Mouse (Mus musculus) myocyte (in vitro differentiated cells): ENCODE measurements at regions not wholly inside any gene's neighbourhood (a gene's known extent, or its start where the extent isn't known, plus 50 kb on each side); places are given as distances from the start of the nearest gene placed in this dataset.

Experiments used
- CEBPB ChIP-seq: IDR thresholded peaks from 2 replicates; pipeline ENCODE4 v1.6.1; 2011; ENCODE audit warnings: mild to moderate bottlenecking, moderate library complexity; ENCODE audit not compliant: poor library complexity, insufficient read depth, severe bottlenecking
- E2F4 ChIP-seq: IDR thresholded peaks from one replicate; pipeline ENCODE4 v1.6.1; 2011; ENCODE audit warnings: mild to moderate bottlenecking, control low read depth, moderate library complexity; ENCODE audit not compliant: insufficient read depth
- MAX ChIP-seq: IDR thresholded peaks from one replicate; pipeline ENCODE4 v1.6.1; 2011; ENCODE audit warnings: low read depth, mild to moderate bottlenecking, control low read depth
- MYOD1 ChIP-seq, 3 experiments: IDR thresholded peaks; one replicate each; pipeline ENCODE4 v1.6.1; 2011; ENCODE audit warnings: control low read depth in 2 of 3, low read depth in 2 of 3, mild to moderate bottlenecking in 2 of 3, moderate library complexity in 1 of 3; ENCODE audit not compliant: insufficient read length in 2 of 3, control insufficient read depth in 1 of 3
- MYOG ChIP-seq, 3 experiments: IDR thresholded peaks; one replicate each; pipeline ENCODE4 v1.6.1; 2011; ENCODE audit warnings: control low read depth in 2 of 3, low read depth in 2 of 3, mild to moderate bottlenecking in 2 of 3; ENCODE audit not compliant: insufficient read length in 2 of 3, control insufficient read depth in 1 of 3, insufficient read depth in 1 of 3
- POLR2A ChIP-seq: IDR thresholded peaks from one replicate; pipeline ENCODE4 v1.6.1; 2011; ENCODE audit warnings: low read depth, mild to moderate bottlenecking, control low read depth, moderate library complexity; ENCODE audit not compliant: insufficient read length
- POLR2AphosphoS2 ChIP-seq: IDR thresholded peaks from one replicate; pipeline ENCODE4 v1.6.1; 2011; ENCODE audit warnings: low read depth, control low read depth; ENCODE audit not compliant: insufficient read length
- USF1 ChIP-seq: IDR thresholded peaks from one replicate; pipeline ENCODE4 v1.6.1; 2011; ENCODE audit warnings: low read depth, mild to moderate bottlenecking, control low read depth, moderate library complexity

- TF ChIP-seq CEBPB (no peak), MAX (no peak), POLR2A (no peak), E2F4 (no peak), USF1 (no peak), MYOG (IDR thresholded peaks at IDR 0.05; ENCODE audit: control insufficient read depth in 1 of 3, insufficient read depth in 1 of 3, insufficient read length in 2 of 3, low read depth in 2 of 3) (no peak), POLR2AphosphoS2 (no peak), MYOD1 (IDR thresholded peaks at IDR 0.05; ENCODE audit: control insufficient read depth in 1 of 3, insufficient read length in 2 of 3, low read depth in 2 of 3) (no peak)
These were observed 180.6 kb downstream of the Gm26897 start for GRCm38 (mm10) chr5:111914296-111914695.
